ENCODE assay signal across 27 mouse cellular contexts in the genomic region with DNA sequence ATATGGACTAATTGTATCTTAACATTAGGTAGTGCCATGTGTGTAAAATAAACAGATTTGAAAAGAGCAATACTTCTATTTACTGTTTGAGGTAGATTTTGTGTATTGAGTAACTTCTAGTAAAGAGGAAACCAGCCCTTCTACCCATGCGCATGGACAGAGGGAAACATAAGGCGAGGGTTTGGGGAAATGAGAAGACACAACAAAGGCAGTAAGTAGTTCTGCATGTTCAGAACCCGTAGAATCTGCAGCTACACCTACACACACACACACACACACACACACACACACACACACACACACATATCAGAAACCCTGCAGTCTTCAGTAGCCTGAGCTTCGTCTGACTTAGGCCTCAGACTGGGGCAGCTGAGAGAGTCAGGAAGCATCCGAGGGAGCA.
DNase-seq lines count a peak whose midpoint lies in the region; ATAC-seq and TF ChIP-seq lines count a peak whose summit lies in the region.
"Had no signal": no experiment of that assay in that cellular context is flagged by ENCODE, and none has a peak within 500 bp of the region (broad histone marks: within the 10 kb centered on the region; RNA-seq: fewer than 3 reads in every experiment).

No protein-coding gene starts in this region.

- H3K9ac ChIP-seq in forebrain, postnatal 0 days: no peak overlapping the region
- no peak overlapping the region for H3K9ac ChIP-seq in forebrain, embryonic 11.5 days (ENCODE audit: low read length)
- H3K9ac ChIP-seq: embryonic facial prominence, embryonic 12.5 days; forebrain, embryonic 12.5 days had no signal

- TF ChIP-seq POLR2A in cortical plate, adult 2 months (IDR thresholded peaks at IDR 0.05; ENCODE audit: extremely low read depth, insufficient read depth, low read length): no peak

- H3K4me1 ChIP-seq in forebrain, postnatal 0 days (ENCODE audit: insufficient read depth): peaks cover 10% of the 10 kb centered on the region
- H3K4me1 ChIP-seq in forebrain, embryonic 11.5 days (replicated peaks; ENCODE audit: control insufficient read depth, insufficient read depth, low read length): no peaks in the 10 kb centered on the region
- peaks cover 9% of the 10 kb centered on the region for H3K4me1 ChIP-seq in cortical plate, adult 2 months (ENCODE audit: control insufficient read depth, insufficient read depth, low read length)
- H3K4me1 ChIP-seq: embryonic facial prominence, embryonic 10.5 days; embryonic facial prominence, embryonic 12.5 days; forebrain, embryonic 12.5 days had no signal

- no peaks in the 10 kb centered on the region for H3K27me3 ChIP-seq in forebrain, postnatal 0 days (ENCODE audit: insufficient read depth, low read length)
- H3K27me3 ChIP-seq in forebrain, embryonic 11.5 days (ENCODE audit: control insufficient read depth, insufficient read depth, low read length): no peaks in the 10 kb centered on the region
- H3K27me3 ChIP-seq: CH12.LX; embryonic facial prominence, embryonic 12.5 days; forebrain, embryonic 12.5 days; Patski had no signal

- H3K4me2 ChIP-seq in forebrain, postnatal 0 days (ENCODE audit: low read depth): no peak overlapping the region
- H3K4me2 ChIP-seq in forebrain, embryonic 11.5 days (ENCODE audit: low read depth, low read length, severe bottlenecking): no peak overlapping the region
- H3K4me2 ChIP-seq: embryonic facial prominence, embryonic 12.5 days; forebrain, embryonic 12.5 days had no signal

- no peak for DNase-seq in forebrain, postnatal 0 days
- DNase-seq in forebrain, embryonic 11.5 days (ENCODE audit: low spot score): no peak
- DNase-seq in layer of hippocampus, adult 2 months (ENCODE audit: low spot score in 2 of 2): no peak
- DNase-seq in layer of hippocampus, postnatal 10 days (ENCODE audit: low spot score in 2 of 2): no peak
- DNase-seq in spleen, postnatal 10 days (ENCODE audit: low spot score in 2 of 2): no peak
- DNase-seq: adrenal gland, adult 2 months; adrenal gland, postnatal 10 days; adrenal gland, postnatal 25 days; B cell, adult 2 months; cerebellum, adult 11 months; cerebellum, adult 18-20 months; cerebellum, adult 8-10 months; cerebellum, adult 9-11 months; cerebellum, postnatal 14 days; cerebellum, postnatal 36 days had no signal

- TF ChIP-seq CTCF in forebrain, postnatal 0 days (IDR thresholded peaks at IDR 0.05; ENCODE audit: low read depth): no peak
- TF ChIP-seq CTCF in layer of hippocampus, adult 2 months (conservative IDR thresholded peaks at IDR 0.05): no peak
- TF ChIP-seq CTCF in cortical plate, adult 2 months (IDR thresholded peaks at IDR 0.05; ENCODE audit: extremely low read depth, insufficient read depth, low read length): no peak

- peaks cover 22% of the 10 kb centered on the region for H3K36me3 ChIP-seq in forebrain, postnatal 0 days (ENCODE audit: insufficient read depth)
- H3K36me3 ChIP-seq in forebrain, embryonic 11.5 days (ENCODE audit: control insufficient read depth, insufficient read depth, low read length): no peaks in the 10 kb centered on the region
- H3K36me3 ChIP-seq: embryonic facial prominence, embryonic 10.5 days; embryonic facial prominence, embryonic 12.5 days; forebrain, embryonic 12.5 days; G1E had no signal

- H3K9me3 ChIP-seq in forebrain, postnatal 0 days (ENCODE audit: low read length): no peaks in the 10 kb centered on the region
- no peaks in the 10 kb centered on the region for H3K9me3 ChIP-seq in forebrain, embryonic 11.5 days (ENCODE audit: control insufficient read depth, low read length)
- H3K9me3 ChIP-seq: embryonic facial prominence, embryonic 10.5 days; embryonic facial prominence, embryonic 12.5 days; forebrain, embryonic 12.5 days had no signal

- H3K4me3 ChIP-seq in forebrain, postnatal 0 days (ENCODE audit: low read depth, low read length): no peak overlapping the region
- no peak overlapping the region for H3K4me3 ChIP-seq in forebrain, embryonic 11.5 days (ENCODE audit: low read depth, low read length)
- H3K4me3 ChIP-seq in layer of hippocampus, adult 2 months: no peak overlapping the region
- no peak overlapping the region for H3K4me3 ChIP-seq in cortical plate, adult 2 months (ENCODE audit: insufficient read depth, low read length)
- H3K4me3 ChIP-seq: embryonic facial prominence, embryonic 10.5 days; embryonic facial prominence, embryonic 12.5 days; forebrain, embryonic 12.5 days had no signal

- WGBS in forebrain, postnatal 0 days: 81% methylated on average over 5 of the region's 5 CpGs
- 76% methylated on average over 5 of the region's 5 CpGs for WGBS in forebrain, embryonic 11.5 days

- ATAC-seq in forebrain, postnatal 0 days: no peak
- ATAC-seq in forebrain, embryonic 11.5 days (replicated peaks; ENCODE audit: low FRiP score): no peak
- peak; percentile 60 for ATAC-seq in megakaryocyte progenitor cell, adult 5-6 weeks (replicated peaks; ENCODE audit: poor library complexity)
- ATAC-seq: activated CD4-positive, CD25-positive, alpha-beta regulatory T cell, adult 4 months; CD4-positive, CD25-positive, alpha-beta regulatory T cell, adult 4 months; forebrain, embryonic 14.5 days; forebrain, embryonic 16.5 days; Patski had no signal

- H3K27ac ChIP-seq in forebrain, postnatal 0 days (ENCODE audit: low read depth, low read length): peak overlapping the region; percentile 29; the same call in 1 of the 2 replicates
- no peak overlapping the region for H3K27ac ChIP-seq in forebrain, embryonic 11.5 days (ENCODE audit: low read depth, low read length)
- peak overlapping the region; percentile 72 for H3K27ac ChIP-seq in layer of hippocampus, adult 2 months
- H3K27ac ChIP-seq in cortical plate, adult 2 months (ENCODE audit: insufficient read depth, low read length): peak overlapping the region; percentile 48; the same call in 1 of the 2 replicates
- H3K27ac ChIP-seq: embryonic facial prominence, embryonic 10.5 days; embryonic facial prominence, embryonic 12.5 days; forebrain, embryonic 12.5 days had no signal
